Mouse (Mus musculus) lung, postnatal 0 days (tissue): ENCODE results near the gene Ehf.

Experiments used
- CTCF ChIP-seq: IDR thresholded peaks from 2 replicates; pipeline ENCODE4 v1.5.1; 2016; ENCODE audit warnings: antibody characterized with exemption, mild to moderate bottlenecking
- EP300 ChIP-seq: IDR thresholded peaks from 2 replicates; pipeline ENCODE4 v1.6.1; 2016; ENCODE audit warnings: antibody characterized with exemption, mild to moderate bottlenecking, control low read depth

- TF ChIP-seq EP300 (no peak), CTCF (no peak)
These were observed 20.8 kb downstream of the Ehf start for GRCm38 (mm10) chr2:103282184-103282750.
